Mouse (Mus musculus): ENCODE measurements at regions not wholly inside any gene's neighbourhood (a gene's known extent, or its start where the extent isn't known, plus 50 kb on each side); places are given as distances from the start of the nearest gene placed in this dataset.

DNA sequence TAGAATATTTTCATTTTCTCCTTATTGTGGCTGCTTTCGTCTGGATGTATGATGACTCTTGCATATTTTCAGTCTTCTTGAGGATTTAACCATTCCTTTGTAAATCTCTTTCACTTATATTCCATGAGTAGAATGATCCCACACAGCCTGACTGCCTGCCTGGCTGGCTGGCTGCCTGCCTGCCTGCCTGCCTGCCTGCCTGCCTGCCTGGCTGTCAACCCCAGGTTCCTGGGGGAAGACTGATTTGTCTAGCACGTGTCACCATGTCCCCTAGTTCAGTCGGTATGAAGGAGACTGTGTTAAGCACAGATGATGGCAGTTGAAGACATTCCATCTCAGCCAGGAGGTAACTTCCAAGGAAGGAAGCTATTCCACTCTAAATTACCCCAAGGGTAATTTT lies 370.8 kb downstream of the Nkx6-1 start:
- DNase-seq, result no peak

DNA sequence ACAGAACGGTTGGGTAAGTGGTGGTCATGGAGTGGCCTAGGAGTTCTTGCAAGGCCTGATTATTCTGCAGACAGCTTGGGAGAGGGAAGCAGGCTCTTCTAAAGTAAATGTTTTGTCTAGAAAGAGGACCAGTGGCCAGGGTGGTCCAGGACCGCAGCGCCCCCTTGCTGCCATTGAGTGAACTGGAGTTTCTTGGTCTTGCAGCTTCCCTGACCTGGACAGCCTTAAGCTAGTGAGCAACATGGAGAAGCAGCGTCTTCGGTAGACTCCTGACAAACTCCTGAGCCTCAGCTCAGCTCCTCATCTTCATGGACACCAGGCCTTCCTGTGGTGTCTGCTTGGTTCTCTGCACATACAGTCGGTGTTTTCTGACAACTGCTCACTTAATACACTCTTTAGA lies 376.4 kb downstream of the Nkx6-1 start:
- peak; percentile 35 for DNase-seq

DNA sequence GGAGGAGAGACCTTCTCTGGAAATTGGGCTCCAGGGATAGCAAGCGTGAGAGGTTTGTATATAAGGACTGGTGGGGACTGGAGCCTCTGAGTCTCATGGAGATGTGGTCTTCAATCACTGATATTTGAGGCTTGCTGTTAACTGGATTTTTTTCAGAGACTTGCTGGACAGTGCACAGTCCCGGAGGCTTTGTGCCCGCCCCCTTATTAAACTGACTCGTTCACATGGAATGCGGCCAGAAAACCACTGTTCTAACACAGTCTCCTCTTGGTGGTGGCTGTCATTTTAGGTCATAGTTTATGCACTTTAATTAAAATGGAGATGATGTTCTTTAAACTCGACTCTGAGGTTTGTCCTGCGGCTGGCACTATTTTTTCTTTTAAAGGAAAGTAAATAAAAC lies 378.9 kb downstream of the Nkx6-1 start:
- no peak for DNase-seq

DNA sequence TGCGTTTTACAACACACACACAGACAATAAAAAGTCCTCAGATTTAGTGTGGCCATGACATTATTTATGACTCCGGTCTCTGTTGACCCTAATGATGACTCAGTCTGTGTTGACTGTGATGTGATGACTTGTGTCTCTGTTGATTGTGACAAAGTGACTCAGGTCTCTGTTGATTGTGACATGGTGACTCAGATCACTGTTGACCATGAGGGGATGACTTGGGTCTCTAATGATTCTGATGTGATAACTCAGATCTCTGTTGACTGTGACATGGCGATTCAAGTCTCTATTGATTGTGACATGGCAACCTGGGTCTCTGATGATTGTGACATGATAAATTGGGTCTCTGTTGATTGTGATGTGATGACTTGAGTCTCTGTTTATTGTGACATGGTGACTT lies 405.0 kb downstream of the Gpat3 start:
- DNase-seq, result no peak

DNA sequence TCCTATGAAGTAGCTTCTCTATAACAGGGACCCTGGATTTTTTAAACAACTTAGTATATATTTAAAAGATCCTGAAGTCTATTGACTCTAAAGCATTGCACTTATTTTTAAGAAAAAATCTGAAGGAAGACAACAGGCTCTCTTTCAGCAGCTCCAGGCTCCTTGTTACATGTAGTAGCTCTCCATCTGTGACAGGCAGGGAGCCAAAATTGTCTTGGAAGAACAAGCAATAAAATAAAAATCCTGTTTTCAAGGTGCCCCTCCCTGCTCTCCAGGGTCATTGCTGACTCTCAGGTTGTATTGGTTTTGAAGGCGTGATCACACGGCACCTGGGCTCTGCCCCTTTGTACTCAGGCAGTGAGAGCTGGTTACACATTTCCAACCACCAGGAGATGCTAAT lies 397.1 kb downstream of the Gpat3 start:
- no peak for DNase-seq

DNA sequence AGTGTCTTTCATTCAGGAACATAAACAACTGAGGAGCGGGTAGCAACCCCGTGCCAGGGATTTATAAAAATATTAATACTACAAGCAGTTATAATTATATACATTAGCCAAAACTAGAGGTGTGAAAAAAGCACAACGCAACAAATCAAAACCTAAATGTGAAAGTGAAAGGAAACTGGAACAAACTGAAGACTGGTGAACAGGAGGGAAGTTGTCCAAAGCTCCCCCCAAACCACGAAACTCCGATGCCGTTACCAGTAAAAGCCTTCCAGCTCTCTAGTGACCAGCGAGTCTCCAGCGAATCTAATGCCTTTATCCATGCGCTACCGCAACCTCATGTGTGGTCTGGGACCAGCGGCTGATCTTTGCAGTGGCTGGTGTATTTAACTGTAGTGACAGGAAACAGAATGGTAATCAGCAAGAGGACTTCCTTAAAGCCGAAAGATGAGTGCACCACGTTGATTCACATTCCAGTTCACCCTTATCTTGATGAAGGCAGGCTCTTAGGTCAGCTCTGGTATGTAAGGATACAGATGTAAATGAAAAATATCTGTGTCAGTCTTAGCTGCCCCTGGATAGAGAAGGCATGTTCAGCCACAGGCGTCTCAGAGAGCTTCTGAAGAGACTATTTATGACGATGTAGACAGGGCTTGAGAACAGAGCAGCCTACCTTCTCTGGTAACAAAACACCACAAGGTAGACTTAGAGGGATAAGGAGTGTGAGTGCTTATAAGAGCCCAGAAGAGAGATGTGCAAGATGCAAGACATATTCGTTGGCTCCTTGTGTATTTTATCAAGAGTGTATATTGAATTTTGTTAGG lies 394.0 kb downstream of the Gpat3 start:
- no peak for DNase-seq

DNA sequence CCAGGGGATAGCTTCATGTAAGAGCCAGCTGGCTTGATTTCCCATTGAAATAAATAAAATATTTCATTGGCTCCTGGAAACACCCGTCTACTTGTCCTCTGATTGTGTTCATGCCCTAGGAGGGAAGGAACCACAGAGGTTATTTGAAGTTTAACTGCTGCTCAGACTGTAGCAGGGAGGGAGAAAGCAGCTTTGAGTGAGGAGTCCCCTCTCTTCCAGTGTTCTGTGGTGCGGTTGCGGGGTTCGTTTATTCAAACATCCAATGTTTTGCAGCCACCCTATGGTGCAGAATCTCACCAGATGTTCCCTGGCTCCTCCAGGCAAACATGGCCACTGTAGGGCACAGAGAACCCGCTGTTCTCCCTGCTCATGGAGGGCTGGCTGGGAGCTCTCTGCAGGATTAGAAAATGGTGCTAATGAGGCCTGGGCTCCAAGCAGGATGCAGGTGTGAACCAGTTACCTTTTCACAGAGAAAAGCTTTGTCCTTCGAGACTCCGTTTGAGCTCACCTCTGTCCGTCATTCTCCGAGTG lies 390.7 kb downstream of the Gpat3 start:
- DNase-seq, result no peak

DNA sequence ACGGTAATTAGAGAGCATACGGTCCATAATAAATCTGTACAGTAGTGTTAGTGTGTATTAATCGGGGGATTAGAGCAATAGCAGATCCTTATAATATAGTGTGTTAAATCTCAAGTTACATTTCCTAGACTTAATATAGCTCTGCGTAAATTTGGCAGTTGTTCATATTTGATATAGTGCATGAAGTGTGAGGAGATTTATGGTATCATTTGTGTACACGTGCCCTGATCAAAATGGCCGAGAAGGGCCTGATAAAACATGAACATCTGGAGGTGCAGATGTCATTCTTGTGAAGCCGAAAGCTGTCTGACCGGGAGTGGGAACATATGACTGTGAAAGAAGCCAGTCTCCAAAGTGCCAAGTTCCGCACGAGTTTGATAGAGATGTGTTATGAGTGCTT lies 376.9 kb downstream of the Gpat3 start:
- DNase-seq, result no peak

DNA sequence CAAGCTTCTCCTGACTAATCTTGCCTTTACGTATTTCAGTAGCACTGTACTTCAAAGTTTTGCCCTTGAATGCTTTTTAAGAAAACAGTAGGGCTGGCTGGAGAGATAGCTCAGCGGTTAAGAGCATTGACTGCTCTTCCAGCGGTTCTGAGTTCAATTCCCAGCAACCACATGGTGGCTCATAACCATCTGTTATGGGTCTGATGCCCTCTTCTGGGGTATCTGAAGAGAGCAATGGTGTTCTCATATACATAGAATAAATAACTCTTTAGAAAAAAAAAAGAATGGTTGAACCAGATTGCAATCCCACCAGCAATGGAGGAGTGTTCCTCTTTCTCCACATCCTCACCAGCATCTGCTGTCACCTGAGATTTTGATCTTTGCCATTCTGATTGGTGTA lies 372.6 kb downstream of the Gpat3 start:
- DNase-seq, result no peak

DNA sequence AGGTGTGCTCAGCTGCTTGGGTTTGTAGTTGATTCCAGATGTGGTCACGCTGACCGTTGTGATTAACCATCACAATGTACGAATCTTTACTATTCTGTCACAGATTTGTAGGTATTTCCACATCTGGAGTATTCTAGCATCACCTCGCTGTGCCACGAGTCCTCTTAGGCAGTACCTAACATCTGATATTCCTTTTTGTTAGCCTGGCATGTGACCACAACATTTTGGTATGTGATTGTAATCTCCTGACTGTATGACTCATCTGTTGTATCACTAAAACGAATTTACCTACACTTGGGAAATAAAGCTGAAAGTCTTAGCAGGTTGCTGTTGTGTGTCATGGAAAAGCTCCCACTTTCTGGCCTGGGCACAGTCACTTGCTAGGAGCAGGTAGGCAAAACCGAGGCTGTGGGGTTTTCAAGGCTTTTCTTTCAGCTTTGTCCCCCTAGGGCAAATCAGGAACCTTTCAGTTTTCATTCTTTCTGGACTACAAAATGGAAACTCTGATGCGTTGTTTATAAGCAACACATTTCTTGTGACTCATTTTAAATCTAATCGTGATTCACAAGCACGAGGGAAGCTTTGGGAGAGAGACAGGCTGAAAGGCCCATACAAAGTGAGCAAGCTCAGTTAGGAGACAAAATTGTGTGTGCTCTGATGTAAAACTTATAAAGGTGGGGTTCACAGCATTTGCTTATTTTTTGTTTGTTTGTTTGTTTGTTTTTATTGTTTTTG lies 371.5 kb downstream of the Gpat3 start:
- DNase-seq, result no peak

DNA sequence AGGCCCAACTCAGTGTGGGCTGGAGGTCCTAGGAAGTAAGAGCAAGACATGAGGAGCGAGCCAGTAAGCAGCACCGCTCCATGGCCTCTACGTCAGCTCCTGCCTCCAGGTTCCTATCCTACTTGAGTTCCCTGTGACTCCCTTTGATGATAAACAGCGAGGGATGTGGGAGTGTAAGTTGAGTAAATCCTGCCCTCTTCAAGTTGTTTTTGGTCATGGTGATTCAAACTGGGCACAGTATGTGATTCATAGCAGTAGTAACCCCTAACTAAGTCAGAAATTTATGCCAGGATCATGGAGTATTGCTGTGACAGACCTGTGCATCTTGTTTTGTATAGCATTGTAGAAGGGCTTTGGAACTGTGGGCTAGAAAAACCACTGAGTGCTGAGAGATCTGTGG lies 366.5 kb downstream of the Gpat3 start:
- DNase-seq, result no peak

DNA sequence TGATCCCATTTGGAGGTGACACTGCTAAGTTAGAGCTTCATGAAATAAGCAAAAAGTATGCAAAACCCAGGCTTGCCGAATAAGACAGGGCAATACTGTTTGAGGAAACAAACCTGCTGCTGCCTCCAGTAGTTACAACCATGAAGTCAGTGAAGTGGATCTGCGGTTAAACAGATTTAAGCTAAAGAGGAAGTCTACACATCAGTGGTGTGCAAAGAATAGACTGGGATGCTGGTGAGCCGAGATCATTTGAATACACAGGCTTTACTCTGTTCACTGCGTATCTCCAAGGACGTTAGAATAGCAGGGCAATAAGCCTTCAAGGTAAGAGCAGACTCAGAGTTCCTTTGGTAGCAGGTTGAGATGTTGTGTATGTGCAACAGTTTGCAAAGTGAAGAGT lies 362.6 kb downstream of the Gpat3 start:
- DNase-seq, result no peak

DNA sequence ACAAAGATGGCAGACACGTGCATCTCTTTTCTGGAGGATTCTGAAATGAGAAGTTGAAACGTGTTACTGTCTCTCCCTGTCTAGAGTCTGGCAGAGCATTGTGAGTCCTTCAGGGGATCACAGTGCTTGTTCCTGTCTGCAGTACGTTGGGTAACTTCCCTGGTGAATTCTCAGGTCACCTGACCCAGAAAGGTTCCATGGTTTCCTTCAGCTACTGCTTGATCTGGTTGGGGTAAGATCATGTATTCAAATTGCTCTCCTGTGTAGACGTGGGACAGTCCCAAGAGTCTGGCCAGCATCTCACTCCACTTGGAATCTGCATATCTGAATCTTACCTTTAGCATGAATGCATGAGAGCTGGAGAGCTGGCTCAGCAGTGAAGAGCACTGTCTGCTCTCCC lies 350.0 kb downstream of the Gpat3 start:
- DNase-seq, result no peak

DNA sequence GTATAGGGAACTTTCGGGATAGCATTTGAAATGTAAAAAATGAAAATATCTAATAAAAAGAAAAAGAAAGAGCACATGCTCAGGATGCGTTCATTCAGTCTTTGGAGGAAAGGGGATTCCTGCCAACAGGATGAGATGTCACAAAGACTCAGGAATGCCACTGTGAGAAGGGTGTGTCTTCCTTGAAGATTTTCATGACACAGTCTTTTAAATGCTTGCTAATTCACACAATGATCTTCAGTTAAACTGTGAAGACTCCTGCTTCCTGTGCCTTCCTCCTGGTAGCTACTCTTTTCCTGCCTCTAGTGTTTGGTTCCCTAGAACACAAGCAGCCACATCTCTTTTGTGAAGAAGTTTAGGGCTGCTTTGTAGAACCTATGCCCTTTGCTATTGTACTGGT lies 345.5 kb downstream of the Gpat3 start:
- no peak for DNase-seq

DNA sequence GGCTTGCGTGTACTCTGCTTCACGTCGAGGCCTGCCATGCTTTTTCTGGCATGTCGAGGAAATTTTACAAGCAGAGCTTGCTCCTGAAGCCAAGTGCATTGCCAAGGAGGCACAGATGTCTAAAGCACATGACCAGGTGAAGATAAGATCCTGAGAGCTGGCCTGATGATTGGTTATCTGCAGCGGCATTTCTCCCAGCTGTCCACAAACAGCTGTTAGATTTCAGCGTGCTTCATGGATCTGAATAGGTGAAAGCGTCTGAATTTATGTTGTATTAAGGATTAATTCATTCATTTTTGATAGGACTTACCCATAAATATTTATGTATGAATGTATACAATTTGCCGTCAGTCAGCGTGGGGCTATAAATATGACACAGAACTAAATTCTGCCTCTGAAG lies 327.7 kb downstream of the Gpat3 start:
- DNase-seq, result no peak

DNA sequence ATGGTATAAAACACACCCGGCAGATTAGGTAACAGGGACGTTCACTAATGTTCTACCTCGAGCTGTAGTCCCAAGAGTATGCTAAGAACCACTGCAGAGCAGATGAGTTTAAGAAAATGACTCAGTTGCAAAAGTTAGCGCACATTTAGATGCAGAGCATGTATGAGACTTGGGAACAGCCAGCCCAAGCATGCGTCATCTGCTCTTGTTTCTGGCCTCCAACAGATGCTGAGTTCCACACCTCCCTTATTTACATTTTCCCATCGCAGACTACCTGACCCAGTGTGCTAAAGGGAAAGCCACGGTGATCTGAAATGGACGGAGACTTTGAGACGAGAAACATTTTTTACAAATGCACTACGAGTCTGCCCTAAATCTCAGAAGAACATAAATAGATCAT lies 327.3 kb downstream of the Gpat3 start:
- no peak for DNase-seq

DNA sequence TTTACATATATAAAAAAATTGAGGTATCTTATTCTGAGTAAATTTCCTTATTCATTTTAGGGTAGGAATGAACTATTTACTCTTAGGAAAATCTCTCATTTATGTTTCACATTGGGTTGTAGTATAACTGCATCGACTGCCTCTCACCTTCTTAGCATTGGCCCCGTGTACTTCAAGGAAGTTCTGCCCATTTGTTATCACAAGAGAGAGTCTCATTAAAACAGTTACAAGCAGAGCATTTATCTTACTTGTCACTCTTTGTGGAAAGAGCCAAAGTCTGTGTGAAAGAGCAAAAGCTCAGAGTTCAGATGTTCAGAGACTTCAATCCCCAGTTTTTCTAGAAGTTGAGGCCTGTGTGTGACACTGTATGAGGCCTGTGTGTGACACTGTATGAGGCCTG lies 323.6 kb downstream of the Gpat3 start:
- no peak for DNase-seq

DNA sequence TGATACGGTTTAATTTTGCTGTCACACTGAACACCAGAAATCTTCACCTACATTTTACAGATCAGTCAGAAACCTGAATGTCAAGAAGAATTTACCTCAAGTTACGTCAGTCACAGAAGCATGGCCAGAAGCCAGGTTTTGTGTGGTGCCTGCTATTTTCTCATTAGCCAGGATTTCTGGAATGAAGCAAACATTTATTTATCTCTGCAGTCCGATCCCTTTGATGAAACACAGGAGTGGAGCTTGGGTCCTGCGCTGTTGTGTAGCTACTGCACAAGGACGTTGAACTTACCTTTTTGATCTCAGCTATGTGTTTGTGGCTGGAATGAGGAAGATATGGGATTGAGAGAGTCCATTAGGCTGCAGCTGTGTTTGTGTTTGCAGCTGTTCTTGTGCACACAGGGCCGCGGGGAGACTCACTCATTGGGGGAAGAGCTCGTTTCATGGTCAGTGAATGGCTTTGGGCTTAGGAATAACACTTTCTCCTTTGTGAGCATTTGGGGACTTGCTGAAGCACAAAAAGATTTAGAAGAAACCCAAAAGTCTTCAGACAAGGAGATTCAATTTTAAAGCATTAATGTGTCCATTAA lies 318.2 kb downstream of the Gpat3 start:
- DNase-seq, result no peak

DNA sequence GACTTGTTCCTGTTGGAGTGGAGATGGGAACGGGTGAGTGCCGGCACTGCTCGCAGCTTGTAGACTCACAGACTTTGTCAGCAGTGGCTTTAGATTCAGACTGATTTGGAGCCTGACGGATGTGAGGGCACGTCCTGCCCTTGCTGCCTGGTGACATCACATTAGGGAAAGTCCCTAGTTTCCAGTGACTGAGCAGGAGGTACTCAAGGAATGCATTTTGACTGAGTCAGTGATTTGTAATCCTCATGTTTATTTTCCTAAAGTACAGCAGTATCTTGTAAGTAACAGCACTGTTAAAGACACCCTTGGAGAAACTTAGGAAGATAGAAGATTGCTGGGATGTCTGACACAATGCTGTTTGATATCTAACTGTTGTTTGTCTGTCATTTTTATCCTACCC lies 317.6 kb downstream of the Gpat3 start:
- no peak for DNase-seq

DNA sequence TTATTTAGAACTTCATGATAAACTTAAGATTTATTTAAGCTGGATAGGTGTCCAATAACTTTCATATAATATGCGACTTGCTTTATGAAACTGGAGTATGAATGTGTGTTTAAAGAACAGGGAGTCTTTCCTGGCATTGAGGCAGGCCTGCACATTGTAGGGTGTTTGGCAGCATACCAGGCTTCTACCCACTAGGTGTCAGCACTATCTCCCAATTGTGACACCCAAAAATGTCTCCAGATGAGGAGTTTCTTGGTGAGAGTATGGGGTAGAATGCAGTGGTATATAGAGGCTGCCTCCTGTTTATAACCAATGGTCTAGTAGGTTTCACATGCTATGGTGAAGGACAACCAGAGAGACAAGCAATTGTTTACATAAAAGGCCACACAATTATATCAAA lies 311.9 kb downstream of the Gpat3 start:
- DNase-seq, result no peak

DNA sequence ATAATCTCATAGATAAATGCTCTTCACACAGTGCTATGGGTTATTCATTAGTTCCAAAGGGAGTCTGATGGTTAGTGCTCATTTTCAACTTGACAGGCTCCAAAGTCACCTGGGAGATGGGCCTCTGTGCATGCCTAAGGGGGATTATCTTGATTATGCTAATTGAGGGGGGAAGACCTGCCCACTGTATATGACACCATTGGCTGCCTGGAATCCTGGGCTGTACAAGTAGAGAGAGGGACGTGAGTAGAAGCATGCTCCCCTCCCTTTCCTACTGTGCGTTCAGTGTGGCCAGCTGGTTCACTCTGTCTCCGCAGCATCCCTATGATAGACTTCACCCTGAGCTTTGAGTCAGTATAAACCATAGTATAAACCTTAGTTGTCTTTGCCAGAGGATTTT lies 300.8 kb downstream of the Gpat3 start:
- DNase-seq, result no peak

DNA sequence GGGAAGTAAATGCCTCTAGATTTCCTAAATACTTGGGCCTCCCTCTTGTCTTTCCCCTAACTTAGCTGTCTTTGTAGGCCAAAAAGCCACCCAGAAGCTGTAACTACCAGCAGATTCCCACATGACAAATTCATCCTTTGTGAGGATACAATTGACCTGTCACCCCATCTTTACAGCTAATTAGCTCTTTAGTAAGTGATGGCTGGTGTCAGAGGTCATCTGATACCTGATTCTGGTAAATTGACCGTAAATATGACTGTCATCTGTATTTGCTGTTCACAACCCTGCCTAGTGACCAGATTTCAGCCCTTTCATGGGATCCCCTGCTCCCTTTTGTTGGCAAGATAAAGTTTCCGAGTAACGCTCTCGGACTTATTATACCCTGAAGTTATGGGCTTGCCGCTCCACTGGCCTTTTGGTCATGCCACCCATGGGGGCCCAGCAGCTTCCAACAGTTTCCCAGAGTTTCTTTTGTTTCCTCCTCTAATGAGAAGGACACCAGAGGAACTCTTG lies 279.5 kb downstream of the Gpat3 start:
- no peak for DNase-seq

DNA sequence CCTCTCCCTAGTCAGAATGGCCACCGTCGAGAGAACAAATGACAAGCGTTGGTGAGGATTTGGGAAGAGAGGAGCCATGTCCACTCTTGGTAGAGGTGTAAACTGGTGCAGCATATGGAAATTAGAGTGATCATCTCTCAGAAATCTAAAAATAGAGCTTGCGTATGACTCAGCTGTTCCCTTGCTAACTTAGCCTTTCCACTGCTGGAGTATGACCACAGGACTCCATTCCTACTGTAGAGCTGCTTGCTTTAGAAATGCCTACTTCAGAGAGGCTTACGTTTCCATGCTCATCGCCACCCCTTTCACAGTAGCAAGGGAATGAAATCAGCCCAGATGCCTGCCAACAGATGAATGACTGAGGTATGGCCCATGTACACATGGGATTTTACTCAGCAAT lies 277.4 kb downstream of the Gpat3 start:
- DNase-seq, result no peak

Measured in gastrocnemius, postnatal 10 days (tissue).